Mouse (Mus musculus): ENCODE measurements around the gene Tmem25.

GRCm38 (mm10) chr9:44771376-44771775 lies 27.7 kb downstream of the Tmem25 start:
- no peak for TF ChIP-seq NRF1 (IDR thresholded peaks at IDR 0.05; ENCODE audit: low read depth, low read length)
- no peak for TF ChIP-seq USF2 (conservative IDR thresholded peaks at IDR 0.05; ENCODE audit: low read depth, low read length)

Data from CH12.LX (cell line).